Mouse (Mus musculus) hindbrain, embryonic 13.5 days (tissue): ENCODE measurements around the gene Slc26a11. TPM values are rescaled to one million over a fixed set of nuclear protein-coding genes. Genes with fewer than 3 reads are reported as not detected.
A peak's percentile ranks its signal among the peaks of the same experiment; 100 is the strongest.

Source experiments
- ATAC-seq: fragments of 200-750 bp; cut with Nextera tagmentation; 2 replicates; pipeline ENCODE4 v1.8.0; 2017; ENCODE audit warnings: moderate TSS enrichment; ENCODE audit not compliant: low FRiP score
- H3K27ac ChIP-seq: fragments of 300-500 bp; sonication (generic); 2 replicates; pipeline ENCODE4 v1.5.1; 2015; ENCODE audit warnings: inconsistent platforms, mild to moderate bottlenecking, moderate library complexity
- H3K27me3 ChIP-seq: fragments of 300-500 bp; sonication (generic); 2 replicates; pipeline ENCODE4 v1.6.1; 2015; ENCODE audit warnings: mild to moderate bottlenecking, inconsistent platforms
- H3K36me3 ChIP-seq: fragments of 300-500 bp; sonication (generic); 2 replicates; pipeline ENCODE4 v1.6.1; 2015; ENCODE audit warnings: mild to moderate bottlenecking, inconsistent platforms
- H3K4me1 ChIP-seq: fragments of 300-500 bp; sonication (generic); replicated peaks from 2 replicates; pipeline ENCODE4 v1.6.1; 2015; ENCODE audit warnings: inconsistent platforms
- H3K4me2 ChIP-seq: fragments of 300-500 bp; sonication (generic); 2 replicates; pipeline ENCODE4 v1.6.1; 2015; ENCODE audit warnings: inconsistent platforms, mild to moderate bottlenecking, moderate library complexity
- H3K4me3 ChIP-seq: fragments of 300-500 bp; sonication (generic); 2 replicates; pipeline ENCODE4 v1.5.1; 2015; ENCODE audit warnings: mild to moderate bottlenecking, inconsistent platforms
- H3K9ac ChIP-seq: fragments of 300-500 bp; sonication (generic); 2 replicates; pipeline ENCODE4 v1.6.1; 2015; ENCODE audit warnings: mild to moderate bottlenecking, inconsistent platforms
- H3K9me3 ChIP-seq: fragments of 300-500 bp; sonication (generic); 2 replicates; pipeline ENCODE4 v1.6.1; 2016; ENCODE audit warnings: inconsistent platforms
- WGBS: fragments of 180-500 bp; shearing (Covaris S2); methylation state at CpG from one replicate; pipeline ENCODE4 v1.1.7; 2015; 5-methylcytosine and 5-hydroxymethylcytosine counted together
- polyA plus RNA-seq: library from polyadenylated mRNA; unstranded; fragments of >200 nt; fragmentation: Nextera tagmentation; extraction: Ambion mirVana; gene quantifications from 2 replicates; pipeline ENCODE4 v1.2.1, GENCODE M21; 2015

Slc26a11 gene
- 4.8 and 5.3 TPM in 2 replicates for polyA plus RNA-seq

GRCm38 (mm10) chr11:119355443-119356385 is at the start of gene Slc26a11, which contains the start of gene Sgsh:
TSS of gene Slc26a11 (plus strand) at chr11:119355557.
TSS of gene Sgsh (minus strand) at chr11:119355536.
- H3K36me3 ChIP-seq: no peaks in the 10 kb centered on the region
- peak within 1 kb of the TSS; percentile 77 for H3K9ac ChIP-seq
- H3K4me2 ChIP-seq: peak within 1 kb of the TSS; percentile 73
- peaks cover 17% of the 10 kb centered on the region for H3K4me1 ChIP-seq
- 2% methylated on average over 40 of the region's 40 CpGs for WGBS
- ATAC-seq: peak; percentile 94
- 0 out of 2 replicates have a peak, but pooled peaks cover 4% of the 10 kb centered on the region for H3K27me3 ChIP-seq
- no peaks in the 10 kb centered on the region for H3K9me3 ChIP-seq
- peak within 1 kb of the TSS; percentile 60 for H3K4me3 ChIP-seq
- H3K27ac ChIP-seq: peak within 1 kb of the TSS; percentile 40; the same call in 1 of the 2 replicates

- ATAC-seq: no peak
- WGBS: 58% methylated on average over 13 of the region's 13 CpGs
- no peak overlapping the region for H3K9ac ChIP-seq
- peaks cover 25% of the 10 kb centered on the region for H3K27me3 ChIP-seq
- H3K4me1 ChIP-seq: peaks cover 12% of the 10 kb centered on the region; the same call in 1 of the 2 replicates
- H3K36me3 ChIP-seq: no peaks in the 10 kb centered on the region
- no peak overlapping the region for H3K27ac ChIP-seq
- no peaks in the 10 kb centered on the region for H3K9me3 ChIP-seq
- no peak overlapping the region for H3K4me2 ChIP-seq
- H3K4me3 ChIP-seq: no peak overlapping the region
Observed at GRCm38 (mm10) chr11:119306762-119307657, 48.3 kb upstream of the Slc26a11 start.

- WGBS: 48% methylated on average over 1 of the region's 1 CpGs
- no peaks in the 10 kb centered on the region for H3K36me3 ChIP-seq
- no peak for ATAC-seq
- no peak within 1 kb of the TSS for H3K4me3 ChIP-seq
- no peaks in the 10 kb centered on the region for H3K9me3 ChIP-seq
- no peak within 1 kb of the TSS for H3K27ac ChIP-seq
- no peak within 1 kb of the TSS for H3K4me2 ChIP-seq
- H3K4me1 ChIP-seq: peaks cover 12% of the 10 kb centered on the region; the same call in 1 of the 2 replicates
- peaks cover 25% of the 10 kb centered on the region for H3K27me3 ChIP-seq
- peak within 1 kb of the TSS; percentile 43; the same call in 1 of the 2 replicates for H3K9ac ChIP-seq
Observed at GRCm38 (mm10) chr11:119307658-119307867, 47.8 kb upstream of the Slc26a11 start, which contains the start of gene Card14. TSS of gene Card14 (plus strand) at chr11:119307768.

GRCm38 (mm10) chr11:119307916-119308315 is 47.4 kb upstream of the Slc26a11 start:
- Histone ChIP-seq H3K4me3 (no peak overlapping the region), H3K36me3 (no peaks in the 10 kb centered on the region), H3K9me3 (no peaks in the 10 kb centered on the region), H3K4me2 (no peak overlapping the region), H3K9ac (peak overlapping the region; percentile 43; the same call in 1 of the 2 replicates), H3K27me3 (peaks cover 25% of the 10 kb centered on the region), H3K4me1 (peaks cover 12% of the 10 kb centered on the region; the same call in 1 of the 2 replicates), H3K27ac (no peak overlapping the region)
- WGBS: 38% methylated on average over 11 of the region's 11 CpGs
- ATAC-seq: no peak

GRCm38 (mm10) chr11:119310621-119311020 is 44.7 kb upstream of the Slc26a11 start:
- no peak for ATAC-seq
- Histone ChIP-seq H3K4me1 (peaks cover 12% of the 10 kb centered on the region; the same call in 1 of the 2 replicates), H3K27me3 (peaks cover 16% of the 10 kb centered on the region; the same call in 1 of the 2 replicates), H3K9ac (no peak overlapping the region), H3K36me3 (no peaks in the 10 kb centered on the region), H3K4me2 (no peak overlapping the region), H3K4me3 (no peak overlapping the region), H3K27ac (no peak overlapping the region), H3K9me3 (no peaks in the 10 kb centered on the region)
- WGBS: 13% methylated on average over 10 of the region's 10 CpGs

- Histone ChIP-seq H3K27me3 (peaks cover 13% of the 10 kb centered on the region; the same call in 1 of the 2 replicates), H3K36me3 (no peaks in the 10 kb centered on the region), H3K4me3 (no peak overlapping the region), H3K9me3 (no peaks in the 10 kb centered on the region), H3K27ac (no peak overlapping the region), H3K4me2 (no peak overlapping the region), H3K9ac (no peak overlapping the region), H3K4me1 (no peaks in the 10 kb centered on the region)
- ATAC-seq: no peak
- WGBS: 83% methylated on average over 17 of the region's 17 CpGs
Observed at GRCm38 (mm10) chr11:119314252-119314936, 41.0 kb upstream of the Slc26a11 start.

- ATAC-seq: no peak
- WGBS: 81% methylated on average over 4 of the region's 4 CpGs
- H3K9ac ChIP-seq: no peak overlapping the region
- H3K4me3 ChIP-seq: no peak overlapping the region
- H3K9me3 ChIP-seq: no peaks in the 10 kb centered on the region
- H3K36me3 ChIP-seq: no peaks in the 10 kb centered on the region
- no peak overlapping the region for H3K27ac ChIP-seq
- H3K27me3 ChIP-seq: 0 out of 2 replicates have a peak, but pooled peaks cover 2% of the 10 kb centered on the region
- H3K4me2 ChIP-seq: no peak overlapping the region
- H3K4me1 ChIP-seq: no peaks in the 10 kb centered on the region
Observed at GRCm38 (mm10) chr11:119316720-119317119, 38.6 kb upstream of the Slc26a11 start.

- no peak overlapping the region for H3K9ac ChIP-seq
- no peaks in the 10 kb centered on the region for H3K4me1 ChIP-seq
- H3K27me3 ChIP-seq: peaks cover 6% of the 10 kb centered on the region; the same call in 1 of the 2 replicates
- H3K4me3 ChIP-seq: no peak overlapping the region
- no peak overlapping the region for H3K27ac ChIP-seq
- no peak for ATAC-seq
- H3K4me2 ChIP-seq: no peak overlapping the region
- H3K9me3 ChIP-seq: no peaks in the 10 kb centered on the region
- 84% methylated on average over 13 of the region's 13 CpGs for WGBS
- no peaks in the 10 kb centered on the region for H3K36me3 ChIP-seq
Observed at GRCm38 (mm10) chr11:119322521-119322920, 32.8 kb upstream of the Slc26a11 start.

GRCm38 (mm10) chr11:119325068-119325467 is 30.3 kb upstream of the Slc26a11 start:
- Histone ChIP-seq H3K27me3 (peaks cover 7% of the 10 kb centered on the region; the same call in 1 of the 2 replicates), H3K4me1 (no peaks in the 10 kb centered on the region), H3K27ac (no peak overlapping the region), H3K4me2 (no peak overlapping the region), H3K9ac (no peak overlapping the region), H3K36me3 (no peaks in the 10 kb centered on the region), H3K4me3 (no peak overlapping the region), H3K9me3 (no peaks in the 10 kb centered on the region)
- no peak for ATAC-seq
- WGBS: 84% methylated on average over 1 of the region's 1 CpGs

GRCm38 (mm10) chr11:119330592-119330991 is 24.8 kb upstream of the Slc26a11 start:
- WGBS: 59% methylated on average over 4 of the region's 4 CpGs
- Histone ChIP-seq H3K9me3 (no peaks in the 10 kb centered on the region), H3K9ac (no peak overlapping the region), H3K27ac (no peak overlapping the region), H3K4me2 (no peak overlapping the region), H3K4me1 (no peaks in the 10 kb centered on the region), H3K4me3 (no peak overlapping the region), H3K36me3 (no peaks in the 10 kb centered on the region), H3K27me3 (0 out of 2 replicates have a peak, but pooled peaks cover 9% of the 10 kb centered on the region)
- no peak for ATAC-seq

- H3K4me1 ChIP-seq: no peaks in the 10 kb centered on the region
- H3K36me3 ChIP-seq: no peaks in the 10 kb centered on the region
- H3K27ac ChIP-seq: no peak overlapping the region
- H3K4me3 ChIP-seq: no peak overlapping the region
- H3K9ac ChIP-seq: no peak overlapping the region
- H3K9me3 ChIP-seq: no peaks in the 10 kb centered on the region
- no peak overlapping the region for H3K4me2 ChIP-seq
- 0 out of 2 replicates have a peak, but pooled peaks cover 9% of the 10 kb centered on the region for H3K27me3 ChIP-seq
- no peak for ATAC-seq
- 53% methylated on average over 3 of the region's 3 CpGs for WGBS
Observed at GRCm38 (mm10) chr11:119331970-119332369, 23.4 kb upstream of the Slc26a11 start.
